Mouse (Mus musculus) limb, embryonic 11.5 days (tissue): ENCODE data around the gene Ntn1. TPM values are rescaled to one million over a fixed set of nuclear protein-coding genes. Genes with fewer than 3 reads are reported as not detected.

Source experiments
- ATAC-seq: fragments of 200-750 bp; cut with Nextera tagmentation; 2 replicates; pipeline ENCODE4 v1.8.0; 2017; ENCODE audit warnings: low read depth; ENCODE audit not compliant: insufficient number of reproducible peaks, low FRiP score, low TSS enrichment
- DNase-seq: peaks from one replicate; pipeline ENCODE4 v3.0.0-alpha.2; 2015; ENCODE audit warnings: low spot score
- H3K27ac ChIP-seq: fragments of 300-500 bp; sonication (generic); replicated peaks from 2 replicates; pipeline ENCODE4 v1.5.1; 2014; ENCODE audit warnings: low read depth, mild to moderate bottlenecking, low read length
- H3K27me3 ChIP-seq: fragments of 300-500 bp; sonication (generic); 2 replicates; pipeline ENCODE4 v1.6.1; 2014; ENCODE audit warnings: mild to moderate bottlenecking, low read length, mixed read lengths; ENCODE audit not compliant: control insufficient read depth, insufficient read depth
- H3K36me3 ChIP-seq: fragments of 300-500 bp; sonication (generic); 2 replicates; pipeline ENCODE4 v1.6.1; 2014; ENCODE audit warnings: mild to moderate bottlenecking, low read length, moderate library complexity, mixed read lengths; ENCODE audit not compliant: control insufficient read depth, insufficient read depth
- H3K4me1 ChIP-seq: fragments of 300-500 bp; sonication (generic); 2 replicates; pipeline ENCODE4 v1.6.1; 2014; ENCODE audit warnings: low read length, mixed read lengths; ENCODE audit not compliant: control insufficient read depth, insufficient read depth
- H3K4me2 ChIP-seq: fragments of 300-500 bp; sonication (generic); 2 replicates; pipeline ENCODE4 v1.6.1; 2014; ENCODE audit warnings: low read depth, mild to moderate bottlenecking, moderate library complexity; ENCODE audit not compliant: severe bottlenecking
- H3K4me3 ChIP-seq: fragments of 300-500 bp; sonication (generic); 2 replicates; pipeline ENCODE4 v1.5.1; 2014; ENCODE audit warnings: low read depth, low read length
- H3K9ac ChIP-seq: fragments of 300-500 bp; sonication (generic); 2 replicates; pipeline ENCODE4 v1.6.1; 2014; ENCODE audit warnings: mild to moderate bottlenecking, low read length
- H3K9me3 ChIP-seq: fragments of 300-500 bp; sonication (generic); 2 replicates; pipeline ENCODE4 v1.6.1; 2016; ENCODE audit warnings: low read length; ENCODE audit not compliant: control insufficient read depth
- WGBS: fragments of 180-500 bp; shearing (Covaris S2); extraction: QIAGEN DNeasy Blood & Tissue Kit; methylation state at CpG from one replicate; pipeline ENCODE4 v1.1.7; 2014; 5-methylcytosine and 5-hydroxymethylcytosine counted together
- polyA plus RNA-seq: library from polyadenylated mRNA; unstranded; fragments of >200 nt; fragmentation: Nextera tagmentation; extraction: Ambion mirVana; gene quantifications from 2 replicates; pipeline ENCODE4 v1.2.1, GENCODE M21; 2014

Gene Ntn1
- 3.3 and 5.4 TPM in 2 replicates for polyA plus RNA-seq

DNA sequence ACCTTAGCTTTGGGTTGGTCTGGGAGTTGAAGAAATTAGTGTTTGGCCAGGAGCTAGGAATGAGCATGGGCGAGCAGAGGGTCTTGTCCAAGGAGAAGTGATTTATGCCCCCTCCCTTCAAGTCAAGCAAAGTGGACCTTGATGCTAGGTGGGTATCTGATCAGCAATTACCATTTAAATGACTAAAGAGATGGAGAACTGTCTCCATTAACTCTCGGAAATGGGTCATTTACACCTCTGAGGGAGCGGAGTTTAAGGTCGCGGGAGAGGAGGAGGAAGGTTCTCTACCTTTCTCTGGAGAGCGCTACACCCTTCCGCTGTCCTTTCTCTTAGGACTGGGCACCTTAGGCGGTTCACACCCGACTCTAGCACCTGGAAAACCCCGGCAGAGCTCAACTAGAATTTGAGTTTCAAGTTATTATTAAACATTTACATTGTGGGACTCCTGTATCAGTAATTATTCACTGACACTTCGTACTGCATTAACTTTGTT, at the start of gene Ntn1:
Gene Ntn1 (minus strand): TSS at position 97 of the 493 bp plus-strand sequence.
- Histone ChIP-seq H3K4me2 (peak within 1 kb of the TSS; percentile 95), H3K4me1 (peaks cover 13% of the 10 kb centered on the region; the same call in 1 of the 2 replicates), H3K9me3 (no peaks in the 10 kb centered on the region), H3K4me3 (peak within 1 kb of the TSS; percentile 48), H3K36me3 (no peaks in the 10 kb centered on the region), H3K9ac (peak within 1 kb of the TSS; percentile 40; the same call in 1 of the 2 replicates), H3K27ac (no peak within 1 kb of the TSS), H3K27me3 (peaks cover 56% of the 10 kb centered on the region)
- DNase-seq (no peak), ATAC-seq (no peak)
- WGBS: 3% methylated on average over 11 of the region's 11 CpGs

DNA sequence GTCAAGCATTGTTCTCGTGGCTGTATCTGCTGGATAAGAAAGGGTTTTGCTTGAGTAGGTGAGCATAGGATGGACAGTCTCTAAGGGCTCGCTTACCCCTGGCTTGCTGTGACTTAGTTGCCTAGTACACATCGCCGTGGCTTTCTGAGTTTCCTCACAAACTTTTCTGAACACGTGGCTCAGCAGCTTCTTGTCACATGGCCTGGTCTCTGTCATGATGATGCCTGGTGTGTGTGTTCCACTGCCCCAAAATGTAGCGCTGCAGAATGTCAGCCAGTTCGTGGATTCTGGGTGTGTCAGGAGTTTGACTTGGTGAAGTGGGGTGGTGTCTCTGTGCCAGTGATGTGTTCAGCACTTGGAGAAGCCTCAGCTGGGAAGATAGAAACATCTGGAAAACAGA, 47.7 kb upstream of the Ntn1 start:
- H3K4me3 ChIP-seq: no peak overlapping the region
- no peaks in the 10 kb centered on the region for H3K27me3 ChIP-seq
- H3K36me3 ChIP-seq: no peaks in the 10 kb centered on the region
- no peak overlapping the region for H3K9ac ChIP-seq
- WGBS: 84% methylated on average over 7 of the region's 7 CpGs
- DNase-seq: no peak
- no peaks in the 10 kb centered on the region for H3K9me3 ChIP-seq
- peaks cover 4% of the 10 kb centered on the region; the same call in 1 of the 2 replicates for H3K4me1 ChIP-seq
- no peak overlapping the region for H3K27ac ChIP-seq
- no peak overlapping the region for H3K4me2 ChIP-seq
- no peak for ATAC-seq

DNA sequence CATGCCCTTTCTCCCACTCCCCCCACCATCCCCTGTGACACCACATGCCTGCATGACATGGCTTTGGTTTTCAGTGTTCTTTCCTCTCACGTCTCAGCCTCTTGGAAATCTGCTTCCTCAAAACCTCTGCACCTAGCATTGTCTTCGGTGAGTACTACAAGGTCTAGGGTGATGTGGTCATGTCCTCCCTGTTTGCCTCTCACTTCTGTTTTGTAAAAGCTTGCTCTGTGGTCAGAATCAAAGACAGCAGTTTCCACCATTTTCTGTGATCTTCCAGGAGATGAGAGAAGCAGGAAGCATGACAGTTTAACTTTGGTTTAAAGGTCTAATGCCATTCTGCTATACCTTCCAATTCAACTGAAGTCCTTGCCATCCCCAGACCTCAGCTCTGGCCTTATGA, 46.6 kb upstream of the Ntn1 start:
- ATAC-seq: no peak
- Histone ChIP-seq H3K27ac (no peak overlapping the region), H3K4me2 (no peak overlapping the region), H3K4me3 (no peak overlapping the region), H3K27me3 (no peaks in the 10 kb centered on the region), H3K9ac (no peak overlapping the region), H3K4me1 (peaks cover 4% of the 10 kb centered on the region; the same call in 1 of the 2 replicates), H3K9me3 (no peaks in the 10 kb centered on the region), H3K36me3 (no peaks in the 10 kb centered on the region)
- WGBS: 94% methylated on average over 2 of the region's 2 CpGs
- no peak for DNase-seq

DNA sequence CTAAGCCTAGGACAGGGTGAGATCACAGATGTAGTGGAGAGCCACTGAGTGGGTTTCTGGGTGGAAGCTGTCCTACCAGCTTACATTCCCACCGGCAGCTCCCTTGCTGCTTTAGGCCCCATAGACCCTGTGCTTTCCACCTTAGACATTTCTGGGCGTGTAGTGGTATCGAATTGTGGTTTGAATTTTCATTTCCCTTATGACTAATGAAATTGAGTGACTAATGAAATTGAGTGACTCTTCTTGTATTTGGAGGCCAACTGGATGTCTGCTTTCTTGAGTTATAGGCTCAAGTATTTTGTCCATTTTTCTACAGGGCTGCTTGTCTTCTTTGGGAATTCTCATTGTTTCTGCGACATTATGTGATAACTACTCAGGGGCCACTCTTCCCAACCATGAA, 45.9 kb upstream of the Ntn1 start:
- DNase-seq (no peak), ATAC-seq (no peak)
- H3K4me1 ChIP-seq: peaks cover 4% of the 10 kb centered on the region; the same call in 1 of the 2 replicates
- no peak overlapping the region for H3K4me3 ChIP-seq
- H3K36me3 ChIP-seq: no peaks in the 10 kb centered on the region
- H3K27ac ChIP-seq: no peak overlapping the region
- no peaks in the 10 kb centered on the region for H3K9me3 ChIP-seq
- no peak overlapping the region for H3K4me2 ChIP-seq
- WGBS: 91% methylated on average over 4 of the region's 4 CpGs
- H3K27me3 ChIP-seq: no peaks in the 10 kb centered on the region
- H3K9ac ChIP-seq: no peak overlapping the region

DNA sequence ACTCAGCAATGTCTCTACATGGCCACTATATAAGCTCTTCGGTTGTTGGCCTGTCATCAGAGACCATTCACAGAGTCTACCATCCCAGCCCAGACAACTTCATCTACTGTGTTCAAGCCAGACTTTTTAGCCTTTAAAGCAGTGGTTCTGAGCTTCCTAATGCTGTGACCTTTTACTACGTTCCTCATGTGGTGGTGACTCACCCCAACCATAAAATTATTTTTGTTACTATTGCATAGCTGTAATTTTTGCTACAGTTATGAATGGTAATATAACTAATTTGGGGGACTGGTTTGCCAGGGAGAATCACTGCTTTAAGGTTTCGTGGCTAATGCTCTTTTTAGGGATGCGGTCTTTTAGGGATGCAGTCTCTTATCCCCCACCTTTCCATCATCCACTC, 45.3 kb upstream of the Ntn1 start:
- H3K4me1 ChIP-seq: peaks cover 2% of the 10 kb centered on the region; the same call in 1 of the 2 replicates
- DNase-seq (no peak), ATAC-seq (no peak)
- H3K27me3 ChIP-seq: no peaks in the 10 kb centered on the region
- 89% methylated on average over 4 of the region's 4 CpGs for WGBS
- H3K27ac ChIP-seq: no peak overlapping the region
- H3K4me3 ChIP-seq: no peak overlapping the region
- H3K4me2 ChIP-seq: no peak overlapping the region
- H3K9ac ChIP-seq: no peak overlapping the region
- H3K36me3 ChIP-seq: no peaks in the 10 kb centered on the region
- no peaks in the 10 kb centered on the region for H3K9me3 ChIP-seq

DNA sequence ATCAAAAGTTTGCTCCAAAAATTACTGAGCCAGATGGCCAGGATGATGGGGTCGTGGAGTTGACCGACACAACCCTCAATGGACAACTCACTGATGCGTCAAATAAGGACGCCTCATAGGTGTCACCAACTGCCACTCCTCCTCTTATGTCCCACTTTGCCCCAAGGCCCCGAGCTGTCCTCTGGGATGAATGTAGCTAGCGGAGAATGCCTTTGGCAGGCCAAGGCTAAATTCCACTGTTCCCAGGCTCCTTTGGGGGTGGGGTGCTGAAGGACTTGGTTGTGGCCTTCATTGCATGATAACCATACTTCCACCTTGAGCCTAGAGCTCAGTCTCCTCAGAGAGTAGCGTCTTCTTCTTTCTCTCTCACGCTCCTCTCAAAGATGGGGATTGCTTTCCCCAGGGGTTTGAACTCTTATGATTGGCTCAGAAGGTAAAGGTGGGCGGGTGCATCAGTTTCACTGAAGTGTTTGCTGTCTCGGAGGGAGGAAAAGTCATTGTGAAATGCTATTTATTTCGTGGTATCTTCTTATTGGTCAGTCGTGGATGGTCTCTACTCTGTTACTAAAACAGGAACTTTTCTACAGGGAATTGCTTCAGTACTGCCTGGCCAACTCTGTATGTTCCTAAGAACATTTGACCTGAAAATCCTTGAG, 42.5 kb upstream of the Ntn1 start:
- Histone ChIP-seq H3K27ac (no peak overlapping the region), H3K9ac (no peak overlapping the region), H3K4me2 (no peak overlapping the region), H3K27me3 (no peaks in the 10 kb centered on the region), H3K4me3 (no peak overlapping the region), H3K36me3 (no peaks in the 10 kb centered on the region), H3K4me1 (no peaks in the 10 kb centered on the region), H3K9me3 (no peaks in the 10 kb centered on the region)
- 81% methylated on average over 12 of the region's 12 CpGs for WGBS
- DNase-seq (no peak), ATAC-seq (no peak)

DNA sequence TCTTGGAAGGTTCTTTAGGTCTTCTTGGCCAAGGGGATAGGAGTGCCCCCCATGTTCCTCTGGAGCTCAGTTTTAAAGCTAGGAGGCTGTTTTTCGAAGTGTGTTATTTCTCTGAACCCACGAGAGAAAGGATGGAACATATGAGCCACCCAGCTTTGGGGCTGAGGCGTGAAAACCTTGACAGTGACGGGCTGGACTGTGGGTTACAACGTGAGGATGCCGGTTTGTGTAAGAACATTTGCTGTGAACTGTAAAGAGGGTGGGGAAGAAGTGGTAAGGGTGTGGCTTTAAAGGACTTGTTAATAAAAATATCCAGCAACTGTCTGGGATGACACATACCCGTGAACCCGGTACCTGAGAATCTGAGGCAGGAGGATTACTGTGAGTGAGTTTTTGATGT, 41.7 kb upstream of the Ntn1 start:
- no peaks in the 10 kb centered on the region for H3K36me3 ChIP-seq
- no peak overlapping the region for H3K27ac ChIP-seq
- H3K9me3 ChIP-seq: no peaks in the 10 kb centered on the region
- ATAC-seq: no peak
- no peak overlapping the region for H3K9ac ChIP-seq
- DNase-seq: no peak
- no peaks in the 10 kb centered on the region for H3K27me3 ChIP-seq
- H3K4me1 ChIP-seq: no peaks in the 10 kb centered on the region
- WGBS: 81% methylated on average over 8 of the region's 8 CpGs
- no peak overlapping the region for H3K4me3 ChIP-seq
- H3K4me2 ChIP-seq: no peak overlapping the region

DNA sequence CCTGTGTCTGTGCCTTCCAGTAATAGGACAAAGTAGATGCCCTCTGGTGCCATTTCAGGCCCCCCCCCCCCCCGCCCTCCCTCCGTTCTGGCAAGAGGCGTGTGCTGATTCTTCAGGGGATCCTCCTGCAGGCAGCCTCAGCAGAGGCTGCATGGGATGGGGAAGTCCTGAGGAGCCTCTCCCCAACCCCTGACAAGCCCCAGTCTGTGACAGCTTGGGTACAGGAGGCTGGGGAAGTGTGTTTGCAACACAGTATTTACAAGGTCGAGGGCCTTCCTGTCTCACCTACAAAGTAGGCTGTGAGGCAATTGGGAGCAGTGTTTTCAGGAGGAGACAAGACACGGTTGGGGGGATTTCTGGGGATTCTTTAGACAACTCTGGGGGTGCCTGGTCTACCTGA, 40.3 kb upstream of the Ntn1 start:
- no peaks in the 10 kb centered on the region for H3K27me3 ChIP-seq
- DNase-seq (no peak), ATAC-seq (no peak)
- no peak overlapping the region for H3K9ac ChIP-seq
- 73% methylated on average over 5 of the region's 5 CpGs for WGBS
- no peaks in the 10 kb centered on the region for H3K4me1 ChIP-seq
- no peaks in the 10 kb centered on the region for H3K9me3 ChIP-seq
- H3K27ac ChIP-seq: no peak overlapping the region
- no peak overlapping the region for H3K4me2 ChIP-seq
- no peak overlapping the region for H3K4me3 ChIP-seq
- no peaks in the 10 kb centered on the region for H3K36me3 ChIP-seq

DNA sequence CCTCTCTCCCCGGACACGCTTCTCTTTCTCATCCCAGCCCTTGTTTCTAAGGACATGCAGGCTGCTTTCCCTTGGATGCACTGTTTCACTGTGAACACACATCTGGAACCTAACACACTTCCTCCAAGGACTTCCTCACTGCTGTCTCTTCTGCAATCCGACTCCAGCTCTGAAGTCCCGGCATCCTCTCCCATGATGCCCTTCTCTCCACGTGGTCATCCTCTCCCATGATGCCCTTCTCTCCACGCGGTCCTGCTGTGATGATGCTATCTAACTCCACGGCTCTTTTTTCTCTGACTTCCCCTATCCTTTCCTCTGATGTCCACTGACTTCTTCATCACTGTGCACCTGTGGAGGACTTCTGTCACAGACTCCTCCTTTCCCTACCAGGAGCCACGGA, 39.5 kb upstream of the Ntn1 start:
- Histone ChIP-seq H3K27me3 (no peaks in the 10 kb centered on the region), H3K4me1 (no peaks in the 10 kb centered on the region), H3K4me3 (no peak overlapping the region), H3K9ac (no peak overlapping the region), H3K4me2 (no peak overlapping the region), H3K9me3 (no peaks in the 10 kb centered on the region), H3K27ac (no peak overlapping the region), H3K36me3 (no peaks in the 10 kb centered on the region)
- WGBS: 82% methylated on average over 9 of the region's 9 CpGs
- DNase-seq: no peak
- ATAC-seq: no peak
